Mouse (Mus musculus) lung, embryonic 14.5 days (tissue): Measurements from ENCODE around the gene Stard5. TPM values are rescaled to one million over a fixed set of nuclear protein-coding genes. Genes with fewer than 3 reads are reported as not detected.

Experiments
- ATAC-seq: fragments of 200-750 bp; cut with Nextera tagmentation; 2 replicates; pipeline ENCODE4 v1.8.0; 2017; ENCODE audit warnings: mild to moderate bottlenecking, moderate TSS enrichment, moderate library complexity; ENCODE audit not compliant: insufficient read depth
- DNase-seq: peaks from one replicate; pipeline ENCODE4 v3.0.0-alpha.2; 2015
- H3K27ac ChIP-seq: fragments of 300-500 bp; sonication (generic); 2 replicates; pipeline ENCODE4 v1.5.1; 2014; ENCODE audit warnings: low read depth, mild to moderate bottlenecking, moderate library complexity
- H3K27me3 ChIP-seq: fragments of 300-500 bp; sonication (generic); 2 replicates; pipeline ENCODE4 v1.6.1; 2014; ENCODE audit warnings: low read length, control low read depth; ENCODE audit not compliant: insufficient read depth
- H3K36me3 ChIP-seq: fragments of 300-500 bp; sonication (generic); 2 replicates; pipeline ENCODE4 v1.6.1; 2014; ENCODE audit warnings: control low read depth; ENCODE audit not compliant: insufficient read depth
- H3K4me1 ChIP-seq: fragments of 300-500 bp; sonication (generic); 2 replicates; pipeline ENCODE4 v1.6.1; 2014; ENCODE audit warnings: antibody characterized with exemption, control low read depth; ENCODE audit not compliant: insufficient read depth
- H3K4me2 ChIP-seq: fragments of 300-500 bp; sonication (generic); 2 replicates; pipeline ENCODE4 v1.6.1; 2014; ENCODE audit warnings: mild to moderate bottlenecking
- H3K4me3 ChIP-seq: fragments of 300-500 bp; sonication (generic); 2 replicates; pipeline ENCODE4 v1.5.1; 2014; ENCODE audit warnings: low read depth, low read length
- H3K9ac ChIP-seq: fragments of 300-500 bp; sonication (generic); 2 replicates; pipeline ENCODE4 v1.6.1; 2014
- H3K9me3 ChIP-seq: fragments of 300-500 bp; sonication (generic); 2 replicates; pipeline ENCODE4 v1.6.1; 2016; ENCODE audit warnings: low read depth, low read length, control low read depth
- CTCF ChIP-seq: IDR thresholded peaks from 2 replicates; pipeline ENCODE4 v1.5.1; 2016; ENCODE audit warnings: antibody characterized with exemption, low read depth
- WGBS: fragments of 180-500 bp; shearing (Covaris S2); extraction: QIAGEN DNeasy Blood & Tissue Kit; methylation state at CpG from one replicate; pipeline ENCODE4 v1.1.7; 2014; 5-methylcytosine and 5-hydroxymethylcytosine counted together
- polyA plus RNA-seq: library from polyadenylated mRNA; unstranded; fragments of >200 nt; fragmentation: Nextera tagmentation; extraction: Ambion mirVana; gene quantifications from 2 replicates; pipeline ENCODE4 v1.2.1, GENCODE M21; 2014

The Stard5 gene
- 13.3 and 14.1 TPM in 2 replicates for polyA plus RNA-seq

GRCm38 (mm10) chr7:83631828-83632681 is at the start of gene Stard5:
Gene Stard5 (plus strand): TSS chr7:83631959.
- Histone ChIP-seq H3K9me3 (no peaks in the 10 kb centered on the region), H3K4me2 (peak within 1 kb of the TSS; percentile 62), H3K4me3 (peak within 1 kb of the TSS; percentile 61), H3K9ac (peak within 1 kb of the TSS; percentile 70), H3K36me3 (no peaks in the 10 kb centered on the region; the same call in 1 of the 2 replicates), H3K4me1 (peaks cover 16% of the 10 kb centered on the region), H3K27ac (0 out of 2 replicates have a peak within 1 kb of the TSS, but pooled peaks have one; percentile 39), H3K27me3 (no peaks in the 10 kb centered on the region)
- ATAC-seq (peak; percentile 98), DNase-seq (peak; percentile 98)
- TF ChIP-seq CTCF = peak; percentile 31
- under 1% methylated on average over 35 of the region's 35 CpGs for WGBS

- Histone ChIP-seq H3K4me2 (no peak within 1 kb of the TSS), H3K9ac (no peak within 1 kb of the TSS), H3K27me3 (no peaks in the 10 kb centered on the region), H3K4me1 (no peaks in the 10 kb centered on the region), H3K4me3 (no peak within 1 kb of the TSS), H3K27ac (no peak within 1 kb of the TSS), H3K9me3 (no peaks in the 10 kb centered on the region), H3K36me3 (no peaks in the 10 kb centered on the region)
- 25% methylated on average over 11 of the region's 11 CpGs for WGBS
- TF ChIP-seq CTCF = no peak
- DNase-seq (peak; percentile 43), ATAC-seq (no peak)
These were observed 46.9 kb upstream of the Stard5 start, which contains the start of gene Tmc3 for GRCm38 (mm10) chr7:83584639-83585471. Gene Tmc3 (plus strand): TSS chr7:83584927.

GRCm38 (mm10) chr7:83594056-83594455 is 37.7 kb upstream of the Stard5 start:
- no peak for ATAC-seq

GRCm38 (mm10) chr7:83597063-83597462 is 34.7 kb upstream of the Stard5 start:
- H3K9me3 ChIP-seq = no peaks in the 10 kb centered on the region
- H3K4me2 ChIP-seq = no peak overlapping the region
- H3K27ac ChIP-seq = no peak overlapping the region
- no peaks in the 10 kb centered on the region for H3K36me3 ChIP-seq
- no peaks in the 10 kb centered on the region for H3K4me1 ChIP-seq
- TF ChIP-seq CTCF = no peak
- no peak overlapping the region for H3K4me3 ChIP-seq
- no peak for ATAC-seq
- no peak overlapping the region for H3K9ac ChIP-seq
- no peaks in the 10 kb centered on the region for H3K27me3 ChIP-seq
- WGBS = 82% methylated on average over 3 of the region's 3 CpGs
- DNase-seq = no peak

More at GRCm38 (mm10) chr7:83594056-83594455, 37.7 kb upstream of the Stard5 start:
- Histone ChIP-seq H3K9me3 (no peaks in the 10 kb centered on the region), H3K4me1 (no peaks in the 10 kb centered on the region), H3K36me3 (no peaks in the 10 kb centered on the region), H3K27me3 (no peaks in the 10 kb centered on the region), H3K4me2 (no peak overlapping the region), H3K27ac (no peak overlapping the region), H3K4me3 (no peak overlapping the region), H3K9ac (no peak overlapping the region)
- WGBS = 85% methylated on average over 3 of the region's 3 CpGs
- no peak for DNase-seq
- no peak for TF ChIP-seq CTCF

GRCm38 (mm10) chr7:83598997-83599912 is 32.5 kb upstream of the Stard5 start:
- no peak for ATAC-seq
- WGBS = 70% methylated on average over 13 of the region's 13 CpGs
- Histone ChIP-seq H3K4me3 (no peak overlapping the region), H3K9me3 (no peaks in the 10 kb centered on the region), H3K27ac (no peak overlapping the region), H3K9ac (no peak overlapping the region), H3K4me1 (no peaks in the 10 kb centered on the region), H3K36me3 (no peaks in the 10 kb centered on the region), H3K27me3 (no peaks in the 10 kb centered on the region), H3K4me2 (no peak overlapping the region)
- no peak for TF ChIP-seq CTCF
- no peak for DNase-seq

GRCm38 (mm10) chr7:83599913-83600286 is 31.9 kb upstream of the Stard5 start:
- peak; percentile 75 for TF ChIP-seq CTCF
- 54% methylated on average over 8 of the region's 8 CpGs for WGBS
- no peaks in the 10 kb centered on the region for H3K36me3 ChIP-seq
- H3K9ac ChIP-seq = no peak overlapping the region
- no peaks in the 10 kb centered on the region for H3K9me3 ChIP-seq
- no peaks in the 10 kb centered on the region for H3K27me3 ChIP-seq
- ATAC-seq = no peak
- DNase-seq = peak; percentile 62
- no peak overlapping the region for H3K4me3 ChIP-seq
- no peaks in the 10 kb centered on the region for H3K4me1 ChIP-seq
- H3K27ac ChIP-seq = no peak overlapping the region
- H3K4me2 ChIP-seq = no peak overlapping the region
